Mouse (Mus musculus): ENCODE data around the gene Vasp. TPM values are rescaled to one million over a fixed set of nuclear protein-coding genes. Genes with fewer than 3 reads are reported as not detected.

Vasp gene
- polyA plus RNA-seq, 1 experiment from 2014 or later = 62.3 TPM

Other genes starting within 250 kb of the Vasp start
- 0.21 and 0.44 TPM in 2 replicates for gene Foxa3, start 248.3 kb downstream of the Vasp start, polyA plus RNA-seq (2014; fragmentation: Nextera tagmentation; extraction: Ambion mirVana)
- gene Sympk, start 247.4 kb downstream of the Vasp start, polyA plus RNA-seq (2014; fragmentation: Nextera tagmentation; extraction: Ambion mirVana) = 36.0 and 37.6 TPM in 2 replicates
- gene Rsph6a, start 217.1 kb downstream of the Vasp start, polyA plus RNA-seq (2014; fragmentation: Nextera tagmentation; extraction: Ambion mirVana) = not detected in 2 replicates
- gene Dmwd, start 195.6 kb downstream of the Vasp start, polyA plus RNA-seq (2014; fragmentation: Nextera tagmentation; extraction: Ambion mirVana) = 18.8 and 25.6 TPM in 2 replicates
- 8.6 and 9.2 TPM in 2 replicates for gene Dmpk, start 188.0 kb downstream of the Vasp start, polyA plus RNA-seq (2014; fragmentation: Nextera tagmentation; extraction: Ambion mirVana)
- gene Six5, start 177.2 kb downstream of the Vasp start, polyA plus RNA-seq (2014; fragmentation: Nextera tagmentation; extraction: Ambion mirVana) = 8.7 and 8.9 TPM in 2 replicates
- gene Gm4969, start 153.4 kb downstream of the Vasp start, polyA plus RNA-seq (2014; fragmentation: Nextera tagmentation; extraction: Ambion mirVana) = 1.8 and 2.0 TPM in 2 replicates
- 9.3 and 9.8 TPM in 2 replicates for gene Fbxo46, start 152.0 kb downstream of the Vasp start, polyA plus RNA-seq (2014; fragmentation: Nextera tagmentation; extraction: Ambion mirVana)
- 10.7 and 11.7 TPM in 2 replicates for gene Qpctl, start 122.5 kb downstream of the Vasp start, polyA plus RNA-seq (2014; fragmentation: Nextera tagmentation; extraction: Ambion mirVana)
- 179 and 183 TPM in 2 replicates for gene Snrpd2, start 122.1 kb downstream of the Vasp start, polyA plus RNA-seq (2014; fragmentation: Nextera tagmentation; extraction: Ambion mirVana)
- 0.23 TPM in 1 of 2 replicates, not detected in the other for gene Gipr, start 105.7 kb downstream of the Vasp start, polyA plus RNA-seq (2014; fragmentation: Nextera tagmentation; extraction: Ambion mirVana)
- gene Eml2, start 95.4 kb downstream of the Vasp start, polyA plus RNA-seq (2014; fragmentation: Nextera tagmentation; extraction: Ambion mirVana) = 2.2 and 2.3 TPM in 2 replicates
- gene Gpr4, start 59.3 kb downstream of the Vasp start, polyA plus RNA-seq (2014; fragmentation: Nextera tagmentation; extraction: Ambion mirVana) = 8.7 and 10.5 TPM in 2 replicates
- gene Opa3, start 43.5 kb downstream of the Vasp start, polyA plus RNA-seq (2014; fragmentation: Nextera tagmentation; extraction: Ambion mirVana) = 42.9 and 43.2 TPM in 2 replicates
- gene Ppm1n, start 8.2 kb upstream of the Vasp start, polyA plus RNA-seq (2014; fragmentation: Nextera tagmentation; extraction: Ambion mirVana) = 0.24 TPM in 1 of 2 replicates, not detected in the other
- 9.0 and 10.0 TPM in 2 replicates for gene Rtn2, start 10.8 kb upstream of the Vasp start, polyA plus RNA-seq (2014; fragmentation: Nextera tagmentation; extraction: Ambion mirVana)
- 0.06 TPM in 1 of 2 replicates, not detected in the other for gene Fosb, start 38.2 kb upstream of the Vasp start, polyA plus RNA-seq (2014; fragmentation: Nextera tagmentation; extraction: Ambion mirVana)
- 104 and 114 TPM in 2 replicates for gene Ercc1, start 73.0 kb upstream of the Vasp start, polyA plus RNA-seq (2014; fragmentation: Nextera tagmentation; extraction: Ambion mirVana)
- gene Cd3eap, start 87.7 kb upstream of the Vasp start, polyA plus RNA-seq (2014; fragmentation: Nextera tagmentation; extraction: Ambion mirVana) = 21.1 and 24.8 TPM in 2 replicates
- gene Ppp1r13l, start 87.9 kb upstream of the Vasp start, polyA plus RNA-seq (2014; fragmentation: Nextera tagmentation; extraction: Ambion mirVana) = 6.6 and 8.7 TPM in 2 replicates
- gene Ercc2, start 110.2 kb upstream of the Vasp start, polyA plus RNA-seq (2014; fragmentation: Nextera tagmentation; extraction: Ambion mirVana) = 11.8 and 13.5 TPM in 2 replicates
- gene Klc3, start 132.3 kb upstream of the Vasp start, polyA plus RNA-seq (2014; fragmentation: Nextera tagmentation; extraction: Ambion mirVana) = 2.7 and 3.5 TPM in 2 replicates
- gene Ckm, start 133.0 kb upstream of the Vasp start, polyA plus RNA-seq (2014; fragmentation: Nextera tagmentation; extraction: Ambion mirVana) = 3.8 and 5.2 TPM in 2 replicates
- 10.0 and 10.8 TPM in 2 replicates for gene Mark4, start 187.0 kb upstream of the Vasp start, polyA plus RNA-seq (2014; fragmentation: Nextera tagmentation; extraction: Ambion mirVana)
- gene Exoc3l2, start 191.5 kb upstream of the Vasp start, polyA plus RNA-seq (2014; fragmentation: Nextera tagmentation; extraction: Ambion mirVana) = 1.8 and 2.2 TPM in 2 replicates
- gene Bloc1s3, start 236.6 kb upstream of the Vasp start, polyA plus RNA-seq (2014; fragmentation: Nextera tagmentation; extraction: Ambion mirVana) = 2.3 and 2.7 TPM in 2 replicates
- gene Trappc6a, start 236.6 kb upstream of the Vasp start, polyA plus RNA-seq (2014; fragmentation: Nextera tagmentation; extraction: Ambion mirVana) = 73.3 and 82.3 TPM in 2 replicates
- gene Nkpd1, start 246.0 kb upstream of the Vasp start, polyA plus RNA-seq (2014; fragmentation: Nextera tagmentation; extraction: Ambion mirVana) = 0.12 and 0.16 TPM in 2 replicates